Mouse (Mus musculus) erythroblast, adult 5-6 weeks (primary cell): ENCODE measurements around the gene Lin7a. TPM values are rescaled to one million over a fixed set of nuclear protein-coding genes. Genes with fewer than 3 reads are reported as not detected.

Experiments
- ATAC-seq: replicated peaks from 2 replicates; pipeline ENCODE4 v1.8.0; 2016; ENCODE audit warnings: moderate number of reproducible peaks, mild to moderate bottlenecking, moderate TSS enrichment, inconsistent platforms; ENCODE audit not compliant: poor library complexity, low FRiP score, severe bottlenecking
- total RNA-seq, 2 experiments: library from RNA; stranded (forward) in 1 of 2; stranded (reverse) in 1 of 2; fragments of 150-400 nt in 1 of 2; fragments of 200-764, 138-1000 nt in 1 of 2; gene quantifications; 2 replicates each; pipeline versions ENCODE4 v1.2.3 to v1.2.4; 2015 to 2017; ENCODE audit warnings: low replicate concordance in 2 of 2

Gene Lin7a
- total RNA-seq, 2 experiments from 2014 or later, result not detected

DNA sequence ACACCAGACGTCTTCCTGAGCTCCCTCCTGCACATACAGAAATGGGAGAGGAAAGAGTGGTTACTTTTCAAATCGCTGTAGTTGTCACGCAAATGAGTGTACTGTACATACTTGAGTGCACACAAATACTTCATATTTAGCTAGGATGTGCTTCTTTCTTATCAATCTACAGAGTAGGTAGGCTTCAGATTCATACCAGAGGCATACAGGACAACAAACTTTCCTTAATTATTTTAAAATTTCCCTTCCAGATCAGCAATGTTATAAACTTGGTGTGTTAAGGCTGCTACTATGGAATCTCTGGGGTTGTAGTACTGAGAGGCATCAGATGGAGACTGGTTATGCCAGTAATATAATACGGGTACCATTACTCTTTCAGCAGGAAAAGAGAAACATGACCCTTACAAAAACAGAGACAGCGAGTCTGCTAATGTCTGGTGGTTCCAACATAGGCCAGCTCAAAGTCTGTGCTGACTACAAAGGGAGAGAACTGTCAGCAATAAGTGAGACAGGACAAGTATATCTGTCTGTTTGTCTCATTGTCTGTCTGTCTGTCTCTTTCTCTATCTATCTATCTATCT lies 21.8 kb upstream of the Lin7a start:
- no peak for ATAC-seq

DNA sequence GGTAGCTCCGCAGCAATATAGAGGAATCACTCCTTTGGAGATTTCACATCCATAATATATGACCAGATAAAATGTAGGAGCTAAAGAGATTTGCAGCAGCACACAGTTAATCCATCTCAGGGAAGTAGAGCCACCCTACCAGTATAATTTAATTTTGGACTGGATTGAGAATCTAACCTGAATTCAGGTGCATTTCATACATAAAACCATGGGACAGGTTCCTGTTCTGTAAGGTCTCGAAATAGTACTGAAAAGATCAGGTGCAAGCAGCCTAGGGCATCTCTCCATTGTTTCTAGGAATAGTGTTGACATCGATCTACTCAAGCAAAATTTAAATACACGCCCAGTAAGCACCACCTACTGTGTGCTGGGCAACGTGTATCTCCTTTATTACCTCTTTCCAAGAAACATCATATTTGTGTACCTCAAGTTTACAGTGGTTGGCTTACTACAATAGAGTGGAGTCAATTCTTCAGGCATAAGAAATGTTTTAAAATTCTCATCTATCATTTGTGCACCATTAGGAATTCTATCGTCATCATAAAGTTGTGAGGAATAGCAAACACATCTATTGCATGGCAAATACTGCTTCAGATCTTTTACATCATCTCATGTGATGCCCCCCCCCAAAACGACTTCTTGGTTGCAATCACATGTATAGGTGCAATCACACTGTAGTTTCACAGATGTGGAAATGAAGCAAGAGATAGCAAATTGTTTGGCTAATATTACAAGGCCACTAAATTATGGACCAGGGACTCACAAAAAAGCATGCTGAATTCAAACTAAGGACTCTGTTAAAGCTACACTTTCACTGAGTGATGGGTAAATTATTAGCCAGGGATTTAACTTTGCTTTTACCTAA lies 20.9 kb upstream of the Lin7a start:
- no peak for ATAC-seq

DNA sequence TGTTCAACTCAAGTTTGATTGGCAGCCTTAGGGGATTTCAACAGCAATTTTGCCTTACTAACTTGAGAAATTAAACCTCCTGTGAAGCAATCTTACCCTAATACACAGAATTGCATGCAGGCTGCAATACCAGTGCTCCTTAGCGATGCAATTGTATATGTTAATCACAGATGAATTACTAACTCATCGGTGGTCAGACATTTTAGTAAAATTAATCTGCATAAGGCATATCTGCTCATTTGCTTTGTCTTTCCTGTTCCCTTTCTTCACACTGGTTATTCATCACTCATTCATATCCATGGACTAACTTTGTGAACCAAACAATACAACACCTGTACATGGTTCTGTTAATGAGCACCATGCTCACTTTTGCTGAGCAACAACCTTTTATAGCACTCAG lies 20.2 kb upstream of the Lin7a start:
- ATAC-seq, result no peak

DNA sequence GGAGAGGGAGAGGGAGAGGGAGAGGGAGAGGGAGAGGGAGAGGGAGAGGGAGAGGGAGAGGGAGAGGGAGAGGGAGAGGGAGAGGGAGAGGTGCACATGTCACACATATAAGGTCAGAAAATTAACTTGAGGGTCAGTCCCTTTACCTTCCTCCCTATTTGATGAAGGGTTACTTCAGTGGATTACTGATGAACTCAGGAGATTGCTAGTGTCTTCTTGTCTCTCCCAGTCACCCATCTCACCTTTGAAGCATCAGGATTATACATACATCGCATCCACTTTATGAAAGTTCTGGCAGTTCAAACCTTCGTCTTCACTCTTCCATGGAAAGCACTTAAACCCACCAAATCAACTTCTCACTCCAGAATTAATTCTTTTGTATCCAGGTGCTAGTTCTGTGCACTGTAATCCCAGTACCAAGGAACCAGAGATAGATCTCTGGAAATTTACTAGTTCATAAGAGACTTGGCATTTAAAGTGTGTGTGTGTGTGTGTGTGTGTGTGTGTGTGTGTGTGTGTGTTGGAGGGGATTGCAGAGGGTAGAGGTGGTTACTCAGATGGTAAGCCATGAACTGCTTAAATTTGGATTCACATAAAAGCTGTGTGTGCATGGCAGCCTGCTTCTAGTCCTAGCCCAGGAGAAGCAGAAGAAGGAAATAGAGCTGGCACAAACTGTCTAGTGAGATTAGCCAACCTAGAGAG lies 19.5 kb upstream of the Lin7a start:
- no peak for ATAC-seq

DNA sequence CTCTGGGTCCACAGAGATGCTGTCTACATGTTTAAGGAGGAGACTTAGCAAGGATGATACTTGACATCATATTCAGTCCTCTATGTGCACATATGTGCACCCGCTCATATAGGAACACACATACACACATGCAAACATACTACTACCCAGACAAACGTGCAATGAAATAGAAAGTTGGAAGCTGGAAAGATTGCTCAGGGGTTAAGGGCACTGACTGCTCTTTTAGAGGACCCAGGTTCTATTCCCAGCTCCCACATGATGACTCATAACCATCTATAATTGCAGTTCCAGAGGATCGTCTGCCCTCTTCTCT lies 19.0 kb upstream of the Lin7a start:
- no peak for ATAC-seq

DNA sequence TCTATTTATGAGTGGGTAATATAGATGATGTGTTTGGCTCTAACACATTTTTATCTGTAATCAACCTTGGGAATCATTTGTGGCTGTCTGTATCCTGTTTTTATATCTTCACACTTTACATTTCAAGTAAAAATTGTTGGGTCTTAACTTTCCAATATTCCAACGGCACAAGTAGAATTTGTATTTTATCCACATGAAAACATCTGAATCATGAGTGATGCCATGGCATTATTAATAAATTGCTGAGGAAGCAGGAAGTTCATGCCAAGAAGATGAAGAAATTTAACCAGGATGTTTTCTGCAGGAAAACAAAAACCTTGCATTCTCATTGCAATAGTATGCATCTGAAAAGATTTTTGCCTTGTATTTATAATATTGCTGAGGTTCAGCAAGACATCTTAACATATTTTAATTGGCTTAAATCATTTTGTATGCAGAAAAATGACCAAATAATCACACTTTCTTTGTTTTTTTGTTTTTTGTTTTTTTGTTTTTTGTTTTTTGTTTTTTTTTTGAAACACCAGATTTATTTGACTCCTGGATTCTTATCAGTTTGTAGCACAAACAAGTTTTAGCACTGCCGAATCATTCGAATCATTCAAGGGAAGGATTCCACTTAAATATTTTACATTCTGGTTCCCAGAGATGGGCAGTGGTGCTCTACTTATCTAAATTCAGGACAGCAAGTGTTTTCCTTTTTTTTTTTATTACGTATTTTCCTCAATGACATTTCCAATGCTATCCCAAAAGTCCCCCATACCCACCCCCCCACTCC lies 18.1 kb upstream of the Lin7a start:
- ATAC-seq, result no peak

DNA sequence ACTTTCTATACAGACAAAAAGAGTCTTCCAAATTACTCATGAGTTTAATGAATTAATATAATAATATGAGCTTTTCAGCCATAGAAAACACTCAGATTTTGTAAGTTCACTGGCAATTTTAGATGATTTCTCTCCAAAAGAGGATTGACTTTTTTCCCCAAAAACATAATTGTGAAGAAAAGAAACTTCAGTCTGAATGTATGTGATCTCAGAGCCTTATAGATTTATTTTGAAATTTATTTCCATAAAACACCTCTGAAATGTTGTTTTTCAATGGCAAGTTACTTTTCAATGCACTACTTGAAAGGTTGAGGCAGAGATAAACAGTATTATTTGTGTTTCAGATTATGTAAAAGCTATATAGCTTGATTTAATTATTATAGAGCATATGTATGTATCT lies 16.8 kb upstream of the Lin7a start:
- no peak for ATAC-seq

DNA sequence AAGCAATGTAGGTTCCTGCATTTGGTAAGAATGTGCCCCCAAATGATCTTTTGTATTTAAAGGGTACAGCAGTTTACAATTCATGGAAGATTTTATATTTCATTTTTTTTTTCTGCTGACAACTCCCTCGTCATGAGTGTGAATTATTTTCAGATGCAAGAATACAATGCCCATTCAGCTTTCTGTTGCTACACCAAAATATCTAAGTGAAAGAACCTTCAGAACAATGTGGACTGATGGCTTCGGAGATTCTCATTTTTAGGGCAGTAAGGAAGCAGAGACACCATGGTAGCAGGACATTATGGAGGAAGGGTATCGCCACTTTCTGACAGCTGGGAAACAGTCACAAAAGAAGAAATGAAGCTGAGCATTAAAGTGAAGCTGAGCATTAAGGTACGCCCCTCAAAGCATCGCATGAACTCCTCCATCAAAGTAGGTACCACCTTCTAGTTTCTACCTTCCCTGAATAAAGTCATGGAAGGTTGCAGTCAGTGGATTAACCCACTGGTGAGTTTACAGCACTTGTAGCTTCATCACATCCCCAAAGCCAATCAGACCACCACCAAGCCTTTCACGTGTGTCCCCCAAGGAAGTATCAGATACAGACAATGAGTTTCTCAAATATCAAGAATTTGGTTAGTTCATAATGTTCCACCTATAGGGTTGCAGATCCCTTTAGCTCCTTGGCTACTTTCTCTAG lies 16.0 kb upstream of the Lin7a start:
- ATAC-seq, result no peak

DNA sequence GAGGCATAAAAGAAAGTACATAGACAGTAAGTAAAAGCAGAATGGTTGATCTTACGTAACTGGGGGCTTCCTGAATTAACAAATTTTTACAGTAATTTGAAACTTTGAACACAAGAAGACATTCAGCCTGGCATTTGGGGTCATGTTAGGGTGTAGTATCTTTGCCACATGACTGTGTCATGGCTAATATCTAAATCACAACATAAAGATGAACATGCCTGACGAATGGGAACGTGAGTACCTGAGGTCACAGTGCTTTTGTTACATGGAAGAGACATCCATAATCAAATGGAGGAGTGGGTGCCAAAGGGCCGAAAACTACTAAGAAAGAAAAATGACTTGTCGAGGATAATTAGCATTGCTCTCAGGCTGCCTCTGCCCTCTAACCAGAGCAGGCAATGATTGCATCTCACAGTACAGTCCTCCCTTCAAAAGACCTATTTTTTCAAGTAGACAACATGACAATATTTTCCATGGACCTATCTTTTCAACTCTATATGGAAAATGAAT lies 15.0 kb upstream of the Lin7a start:
- no peak for ATAC-seq

DNA sequence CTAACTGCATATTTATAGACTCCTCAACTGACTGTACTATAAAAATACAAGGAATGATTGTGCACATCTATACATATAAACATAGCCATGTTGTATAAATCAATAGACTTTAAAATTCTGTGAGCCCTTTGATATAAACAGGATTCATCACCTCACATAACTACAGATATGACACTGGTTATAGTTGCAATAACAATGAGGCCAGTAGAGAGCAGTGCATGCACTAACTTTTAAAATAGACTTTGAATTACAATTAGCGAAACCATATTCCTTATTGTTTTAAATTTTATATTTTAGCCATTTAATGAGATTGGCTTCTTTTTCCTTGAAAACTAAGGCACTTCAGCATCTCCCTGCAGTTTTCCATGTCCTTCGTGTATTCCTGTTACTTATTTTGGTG lies 11.1 kb upstream of the Lin7a start:
- ATAC-seq, result no peak

DNA sequence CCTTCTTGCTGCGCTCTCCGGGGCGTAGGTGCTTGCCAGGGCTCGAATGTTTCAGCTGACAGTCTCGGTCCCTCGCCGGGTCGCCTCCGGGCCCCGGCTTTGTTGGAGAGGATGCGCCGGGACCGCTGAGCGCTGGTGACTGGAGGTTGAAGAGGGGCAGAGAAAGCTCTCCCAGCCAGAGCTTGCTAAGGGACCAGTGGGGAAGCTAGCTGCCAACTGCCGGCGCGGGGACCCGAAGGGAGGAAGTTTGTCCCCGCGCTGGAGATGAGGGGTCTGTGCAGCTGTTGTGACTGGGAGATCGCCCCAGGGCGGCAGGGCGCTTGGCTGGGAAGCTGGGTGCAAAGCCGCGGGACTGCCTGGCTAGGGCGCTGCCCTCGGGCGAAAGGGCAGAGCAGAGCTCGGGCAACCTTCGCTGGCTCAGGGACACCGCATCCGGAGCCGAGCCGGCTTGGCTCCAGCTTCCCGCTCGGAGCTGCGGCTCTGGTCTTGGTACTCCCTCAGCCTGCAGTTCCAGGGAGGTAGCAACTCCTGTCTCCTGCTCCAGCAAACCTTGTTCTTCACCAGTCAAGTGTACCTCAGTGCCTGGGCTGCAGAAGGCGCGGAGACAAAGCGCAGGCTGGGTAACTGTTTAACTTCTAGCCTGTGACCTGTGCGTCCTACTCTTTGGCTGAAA lies 781 bp downstream of the Lin7a start:
- no peak for ATAC-seq

DNA sequence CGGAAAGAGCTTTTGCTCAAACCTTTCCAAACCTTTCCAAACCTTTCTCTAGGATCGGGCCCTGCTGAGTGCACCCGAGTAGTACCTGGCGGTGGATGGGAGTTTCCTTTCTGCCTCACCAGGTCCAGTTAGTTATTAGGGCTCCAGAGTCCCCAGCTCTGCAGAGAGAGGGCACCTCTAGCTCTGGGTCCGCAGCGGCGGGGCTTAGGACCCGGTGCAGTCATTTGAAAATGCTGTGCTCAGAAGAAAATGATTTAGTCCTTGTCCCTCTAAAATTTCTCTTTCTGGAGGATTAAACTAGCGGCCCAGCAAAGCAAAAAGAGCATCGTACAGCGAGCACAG lies 1.3 kb downstream of the Lin7a start:
- no peak for ATAC-seq

DNA sequence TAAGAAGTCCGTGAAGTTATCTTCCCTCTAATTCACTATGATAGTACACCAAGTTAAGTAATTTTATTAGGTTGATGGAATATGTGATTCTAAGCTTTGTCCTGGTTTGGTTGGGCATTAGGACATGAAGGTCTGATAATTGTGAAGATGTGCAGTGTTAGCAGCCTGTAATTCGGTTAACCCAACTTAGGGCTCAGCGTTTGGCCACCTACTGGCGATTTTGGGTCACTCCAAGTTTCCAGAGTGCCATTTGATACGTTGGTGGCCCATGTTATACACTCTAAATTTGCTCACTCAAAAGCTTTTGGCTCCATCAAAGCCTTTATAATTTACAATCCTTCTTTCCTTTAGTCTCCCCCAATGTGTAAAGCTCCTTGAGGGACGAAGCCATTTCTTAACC lies 2.4 kb downstream of the Lin7a start:
- ATAC-seq, result no peak

DNA sequence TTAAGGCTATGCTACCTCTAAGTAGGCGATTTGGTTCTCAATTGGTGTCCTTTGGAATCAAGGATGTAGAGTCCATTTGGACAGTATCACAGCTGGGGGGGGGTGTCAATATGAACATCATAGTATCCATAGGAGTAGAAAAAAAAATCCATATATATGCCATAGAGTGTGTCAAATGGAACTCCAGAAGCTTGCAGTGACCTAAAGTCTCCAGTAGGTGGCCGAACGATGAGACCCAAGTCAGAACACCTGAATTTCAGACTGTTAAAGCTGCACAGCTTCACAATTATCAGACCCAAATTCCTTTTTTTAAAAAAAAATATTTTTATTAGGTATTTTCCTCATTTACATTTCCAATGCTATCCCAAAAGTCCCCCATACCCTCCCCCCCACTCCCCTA lies 3.3 kb downstream of the Lin7a start:
- no peak for ATAC-seq

DNA sequence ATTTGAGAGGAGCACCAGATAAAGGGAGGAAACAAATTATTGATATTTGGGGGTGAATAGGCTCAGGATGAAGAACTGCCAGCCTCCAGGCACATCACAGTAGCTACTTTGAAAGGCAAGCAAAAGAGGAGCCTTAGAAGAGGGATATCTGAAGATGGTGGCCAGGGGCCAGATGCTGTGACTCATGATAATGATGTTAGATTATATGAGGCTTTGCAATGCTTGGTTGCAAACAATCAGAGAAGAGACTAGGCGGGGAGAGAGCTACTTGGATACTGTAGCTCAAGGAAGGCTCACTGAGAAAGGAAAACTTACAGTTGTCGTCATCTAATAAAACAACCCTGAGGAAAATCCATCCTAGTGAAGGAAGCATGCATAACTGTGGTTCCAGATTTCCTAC lies 5.2 kb downstream of the Lin7a start:
- no peak for ATAC-seq

DNA sequence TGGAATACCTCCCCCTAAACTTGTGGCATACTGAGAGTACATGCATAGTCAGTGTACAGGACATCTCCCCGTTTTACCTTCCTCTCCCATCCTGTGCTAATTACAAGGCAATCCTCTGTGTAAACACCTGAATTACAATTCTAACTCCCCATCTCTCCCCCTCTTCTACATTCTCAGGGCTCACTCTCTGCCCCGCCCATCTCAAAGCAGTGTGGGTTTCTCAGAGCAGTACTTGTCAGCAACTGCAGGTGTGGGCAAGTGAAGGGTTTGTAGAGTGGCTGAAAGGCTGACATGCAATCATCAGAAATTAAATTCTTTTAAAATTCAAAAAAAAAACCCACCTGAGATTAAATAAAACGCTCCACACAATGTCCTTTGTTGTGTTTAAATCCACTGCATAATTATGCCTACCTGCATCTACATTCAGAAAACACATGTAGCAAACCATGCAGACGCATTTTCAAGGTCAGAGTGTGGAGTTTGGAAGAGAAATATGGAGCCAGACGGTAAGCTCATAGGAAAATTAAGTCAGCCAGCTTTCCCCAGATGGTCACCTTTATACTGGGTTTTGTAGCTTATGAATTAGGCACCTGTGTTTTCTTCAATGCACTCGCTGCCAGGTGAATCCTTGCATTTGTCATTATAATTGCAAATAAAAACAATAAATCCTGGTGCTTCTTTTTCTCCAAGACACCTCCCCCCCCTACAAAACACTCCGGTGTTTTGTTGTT lies 22.6 kb downstream of the Lin7a start:
- ATAC-seq, result no peak

DNA sequence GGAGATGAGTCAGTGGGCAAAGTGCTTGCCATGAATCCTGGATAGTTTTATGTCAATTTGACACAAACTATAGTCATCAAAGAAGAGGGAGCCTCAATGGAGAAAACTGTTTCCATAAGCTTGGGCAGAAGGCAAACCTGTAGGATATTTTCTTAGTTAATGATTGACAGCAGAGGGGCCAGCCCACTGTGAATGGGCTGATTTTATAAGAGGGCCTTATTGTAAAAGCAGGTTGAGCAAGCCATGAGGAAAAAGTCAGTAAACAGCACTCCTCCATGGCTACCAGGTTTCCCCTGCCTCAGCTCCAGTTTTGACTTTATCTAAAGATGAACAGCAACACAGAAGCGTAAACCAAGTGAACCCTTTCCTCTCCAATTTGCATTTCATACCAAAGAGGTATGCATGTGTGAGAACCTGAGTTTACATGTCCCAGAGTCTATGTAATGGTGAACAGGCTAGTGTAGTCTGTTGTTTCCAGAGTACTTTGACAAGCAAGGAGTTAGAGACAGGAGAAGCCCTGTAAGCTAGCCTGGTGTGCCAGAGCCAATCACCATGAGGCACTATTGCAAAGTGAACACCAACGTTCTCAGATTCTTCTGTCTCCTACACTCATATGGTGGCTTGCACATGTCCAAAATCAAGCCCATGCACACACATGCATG lies 29.2 kb downstream of the Lin7a start:
- ATAC-seq, result no peak

DNA sequence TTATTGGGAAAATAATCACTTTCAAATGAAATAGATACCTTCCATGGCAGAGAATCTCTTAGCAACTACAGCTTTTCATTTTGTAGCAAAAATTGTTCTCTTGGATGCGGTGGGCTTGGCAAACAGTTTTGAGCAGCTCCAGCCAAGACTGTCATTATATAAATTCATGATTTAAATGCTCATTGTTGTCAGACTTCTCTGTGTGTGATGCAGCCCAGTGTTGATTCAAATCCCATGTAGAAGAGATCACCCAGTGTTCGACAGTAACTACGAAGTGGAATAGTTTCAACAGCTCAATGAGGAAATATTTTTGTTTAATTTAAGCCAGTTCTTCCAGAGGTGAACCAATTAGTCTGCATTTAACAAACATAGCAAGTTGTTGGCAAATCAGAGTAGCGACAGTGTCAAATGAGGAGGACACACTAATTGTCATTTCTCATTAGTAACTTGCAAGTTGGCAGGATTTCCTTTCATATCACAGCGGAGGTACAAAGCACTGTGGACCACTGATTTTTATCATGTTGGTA lies 39.5 kb downstream of the Lin7a start:
- ATAC-seq, result no peak
